Mouse (Mus musculus): Measurements from ENCODE around the gene Ntmt1. TPM values are rescaled to one million over a fixed set of nuclear protein-coding genes. Genes with fewer than 3 reads are reported as not detected.

Ntmt1 gene
- total RNA-seq, 2 experiments from 2014 or later: 23.4 to 27.8 TPM

- no peak for DNase-seq
- intact Hi-C loops (cut with DNase I): no loop called here
Measured at GRCm38 (mm10) chr2:30852771-30853313, 45.2 kb downstream of the Ntmt1 start.

GRCm38 (mm10) chr2:30857076-30857475, 49.5 kb downstream of the Ntmt1 start:
- DNase-seq: no peak
- intact Hi-C loops (cut with DNase I): no loop called here

GRCm38 (mm10) chr2:30859782-30860181, 52.2 kb downstream of the Ntmt1 start:
- intact Hi-C loops (cut with DNase I): no loop called here
- no peak for DNase-seq

GRCm38 (mm10) chr2:30862081-30862480, 54.5 kb downstream of the Ntmt1 start:
- no peak for DNase-seq

GRCm38 (mm10) chr2:30863574-30863973, 55.9 kb downstream of the Ntmt1 start:
- no peak for DNase-seq
- intact Hi-C loops (cut with DNase I): no loop called here

More at GRCm38 (mm10) chr2:30862081-30862480, 54.5 kb downstream of the Ntmt1 start:
- intact Hi-C loops (cut with DNase I): no loop called here

GRCm38 (mm10) chr2:30864968-30865381, 57.3 kb downstream of the Ntmt1 start:
- intact Hi-C loops (cut with DNase I): no loop called here
- peak; percentile 19 to 48 for DNase-seq

- intact Hi-C loops (cut with DNase I): no loop called here
- DNase-seq: no peak
Measured at GRCm38 (mm10) chr2:30865426-30865825, 57.8 kb downstream of the Ntmt1 start.

- intact Hi-C loops (cut with DNase I): no loop called here
- no peak for DNase-seq
Measured at GRCm38 (mm10) chr2:30870863-30871262, 63.2 kb downstream of the Ntmt1 start.

Other genes starting within 250 kb of the Ntmt1 start
- gene Cstad, start 212.8 kb upstream of the Ntmt1 start, total RNA-seq (2021): 1 to 10 TPM; 1.5 to 2.3 TPM
- gene 1700001O22Rik, start 4.2 kb upstream of the Ntmt1 start, total RNA-seq (2021): under 1 TPM; 0.67 to 0.76 TPM
- 1 to 10 TPM; 7.3 to 8.1 TPM for gene Asb6, start 22.5 kb downstream of the Ntmt1 start, total RNA-seq (2021)
- gene Prrx2, start 27.1 kb downstream of the Ntmt1 start, total RNA-seq (2021): 1 to 10 TPM in 1 of 2 experiments, under 1 TPM in 1; 0.41 to 1.1 TPM
- 1 to 10 TPM; 1.7 to 1.9 TPM for gene Ptges, start 122.0 kb downstream of the Ntmt1 start, total RNA-seq (2021)
- gene Tor1b, start 145.1 kb downstream of the Ntmt1 start, total RNA-seq (2021): 10 to 100 TPM; 25.3 to 29.3 TPM
- gene Tor1a, start 160.1 kb downstream of the Ntmt1 start, total RNA-seq (2021): 10 to 100 TPM; 11.0 to 12.5 TPM
- gene BC005624, start 174.4 kb downstream of the Ntmt1 start, total RNA-seq (2021): 10 to 100 TPM; 19.6 to 22.5 TPM
- gene Usp20, start 174.5 kb downstream of the Ntmt1 start, total RNA-seq (2021): 10 to 100 TPM; 50.6 to 53.1 TPM

Data from heart, postnatal 36 days (tissue).